Comparison of ENCODE assay signal across 7 mouse cellular contexts in genomic region chr5:124025587-124026441, GRCm38 (mm10). TPM values are rescaled to one million over a fixed set of nuclear protein-coding genes. Genes with fewer than 3 reads are reported as not detected.
A peak's percentile ranks its signal among the peaks of the same experiment; 100 is the strongest.
DNase-seq lines count a peak whose midpoint lies in the region; ATAC-seq lines count a peak whose summit lies in the region.

No protein-coding gene starts in this region.

- H3K9me3 ChIP-seq in heart, embryonic 14.5 days (ENCODE audit: control insufficient read depth, low read length): no peaks in the 10 kb centered on the region

- H3K27me3 ChIP-seq in heart, embryonic 14.5 days (ENCODE audit: control insufficient read depth, insufficient read depth, low read length): no peaks in the 10 kb centered on the region

- peak overlapping the region; percentile 47 for H3K4me2 ChIP-seq in heart, embryonic 14.5 days (ENCODE audit: low read length)

- no peak overlapping the region for H3K4me3 ChIP-seq in heart, embryonic 14.5 days (ENCODE audit: control insufficient read depth in 1 of 2, insufficient read depth in 1 of 2, low read depth in 1 of 2, low read length in 2 of 2)

- 43% methylated on average over 15 of the region's 15 CpGs for WGBS in heart, embryonic 14.5 days

- peak; percentile 69 for DNase-seq in Muller cell, postnatal 12 days (ENCODE audit: inconsistent ontology term)
- peak; percentile 88 for DNase-seq in adrenal gland, adult 2 months
- DNase-seq in kidney, postnatal 10 days: peak; percentile 71
- no peak for DNase-seq in spleen, postnatal 10 days (ENCODE audit: low spot score in 2 of 2)
- DNase-seq in urinary bladder, postnatal 36 days (ENCODE audit: low spot score in 2 of 2): no peak

- H3K9ac ChIP-seq in heart, embryonic 14.5 days (ENCODE audit: low read length): peak overlapping the region; percentile 49

- H3K36me3 ChIP-seq in heart, embryonic 14.5 days (ENCODE audit: control insufficient read depth, insufficient read depth, low read length): peaks cover 12% of the 10 kb centered on the region

- H3K27ac ChIP-seq in heart, embryonic 14.5 days (replicated peaks in 1 of 2; ENCODE audit: control insufficient read depth in 1 of 2, insufficient read depth in 1 of 2, low read depth in 2 of 2, low read length in 2 of 2): peak overlapping the region; percentile 69 to 85

- H3K4me1 ChIP-seq in heart, embryonic 14.5 days (ENCODE audit: control insufficient read depth in 2 of 2, insufficient read depth in 2 of 2, low read length in 2 of 2): peaks cover 50 to 82% of the 10 kb centered on the region in 2 experiments

- ATAC-seq in heart, embryonic 14.5 days (ENCODE audit: insufficient number of reproducible peaks, insufficient read depth, low FRiP score, low read depth): 0 out of 2 replicates have a peak, but pooled peaks have one; percentile 24
- ATAC-seq in megakaryocyte progenitor cell, adult 5-6 weeks (replicated peaks; ENCODE audit: poor library complexity): no peak

RNA-seq across cellular contexts. Expression of gene Vps37b, which starts 6.3 kb away (rescaled TPM):
- 100 to 1,000 TPM in 1 of 2 experiments, 10 to 100 TPM in 1; 65.8 to 146 TPM for total RNA-seq in adrenal gland, adult 2 months (2021)
- polyA plus RNA-seq in adrenal gland, adult 2 months (2012; rRNA removed): 198 and 208 TPM in 2 replicates
- 47.6 and 47.7 TPM in 2 replicates for polyA plus RNA-seq in heart, embryonic 14.5 days (2014; fragmentation: Nextera tagmentation; extraction: Ambion mirVana)
- 11.4 and 14.8 TPM in 2 replicates for total RNA-seq in megakaryocyte progenitor cell, adult 5-6 weeks (2015)
- total RNA-seq in megakaryocyte progenitor cell, adult 5-6 weeks (2017): 15.2 and 15.6 TPM in 2 replicates

RNA-seq across cellular contexts. Expression of gene Hip1r, which starts 52.4 kb away (rescaled TPM):
- 10 to 100 TPM; 16.4 to 19.3 TPM for total RNA-seq in adrenal gland, adult 2 months (2021)
- 6.5 and 10.4 TPM in 2 replicates for polyA plus RNA-seq in adrenal gland, adult 2 months (2012; rRNA removed)
- 5.0 and 5.3 TPM in 2 replicates for polyA plus RNA-seq in heart, embryonic 14.5 days (2014; fragmentation: Nextera tagmentation; extraction: Ambion mirVana)
- total RNA-seq in megakaryocyte progenitor cell, adult 5-6 weeks (2015): 4.9 and 6.9 TPM in 2 replicates
- total RNA-seq in megakaryocyte progenitor cell, adult 5-6 weeks (2017): 14.2 and 16.0 TPM in 2 replicates

Comparison
In these comparisons a context has a peak if more than half of its experiments do, and no peak if none do; other contexts are left out.
1. DNase-seq: peak in Muller cell, postnatal 12 days (single experiment), adrenal gland, adult 2 months (single experiment) and kidney, postnatal 10 days (single experiment); none in spleen, postnatal 10 days (0 of 2) and urinary bladder, postnatal 36 days (0 of 2).
2. RNA of gene Vps37b, which starts 6.3 kb away (total RNA-seq): 65.8 to 146 TPM in adrenal gland, adult 2 months; 11.4 to 15.6 TPM in megakaryocyte progenitor cell, adult 5-6 weeks; every median in the first group is over 4 times any median in the second.